Mouse (Mus musculus) forebrain, embryonic 12.5 days (tissue): ENCODE data around the gene Fli1. TPM values are rescaled to one million over a fixed set of nuclear protein-coding genes. Genes with fewer than 3 reads are reported as not detected.

Experiments
- ATAC-seq: fragments of 200-750 bp; cut with Nextera tagmentation; 2 replicates; pipeline ENCODE4 v1.8.0; 2017; ENCODE audit warnings: moderate TSS enrichment; ENCODE audit not compliant: low FRiP score
- H3K27ac ChIP-seq: fragments of 300-500 bp; sonication (generic); 2 replicates; pipeline ENCODE4 v1.5.1; 2016; ENCODE audit warnings: mild to moderate bottlenecking
- H3K27me3 ChIP-seq: fragments of 300-500 bp; sonication (generic); 2 replicates; pipeline ENCODE4 v1.6.1; 2016; ENCODE audit warnings: mild to moderate bottlenecking
- H3K36me3 ChIP-seq: fragments of 300-500 bp; sonication (generic); replicated peaks from 2 replicates; pipeline ENCODE4 v1.6.1; 2016; ENCODE audit warnings: mild to moderate bottlenecking
- H3K4me1 ChIP-seq: fragments of 300-500 bp; sonication (generic); 2 replicates; pipeline ENCODE4 v1.6.1; 2016
- H3K4me2 ChIP-seq: fragments of 300-500 bp; sonication (generic); 2 replicates; pipeline ENCODE4 v1.6.1; 2016; ENCODE audit warnings: mild to moderate bottlenecking, moderate library complexity
- H3K4me3 ChIP-seq: fragments of 300-500 bp; sonication (generic); replicated peaks from 2 replicates; pipeline ENCODE4 v1.5.1; 2016; ENCODE audit warnings: mild to moderate bottlenecking
- H3K9ac ChIP-seq: fragments of 300-500 bp; sonication (generic); 2 replicates; pipeline ENCODE4 v1.6.1; 2016; ENCODE audit warnings: mild to moderate bottlenecking
- H3K9me3 ChIP-seq: fragments of 300-500 bp; sonication (generic); 2 replicates; pipeline ENCODE4 v1.6.1; 2016
- WGBS: fragments of 180-500 bp; shearing (Covaris S2); methylation state at CpG from one replicate; pipeline ENCODE4 v1.1.7; 2016; 5-methylcytosine and 5-hydroxymethylcytosine counted together
- polyA plus RNA-seq: library from polyadenylated mRNA; unstranded; fragments of >200 nt; fragmentation: Nextera tagmentation; extraction: Ambion mirVana; gene quantifications from 2 replicates; pipeline ENCODE4 v1.2.1, GENCODE M21; 2016

Gene Fli1
- polyA plus RNA-seq, 1 experiment from 2014 or later, result 9.4 TPM

DNA sequence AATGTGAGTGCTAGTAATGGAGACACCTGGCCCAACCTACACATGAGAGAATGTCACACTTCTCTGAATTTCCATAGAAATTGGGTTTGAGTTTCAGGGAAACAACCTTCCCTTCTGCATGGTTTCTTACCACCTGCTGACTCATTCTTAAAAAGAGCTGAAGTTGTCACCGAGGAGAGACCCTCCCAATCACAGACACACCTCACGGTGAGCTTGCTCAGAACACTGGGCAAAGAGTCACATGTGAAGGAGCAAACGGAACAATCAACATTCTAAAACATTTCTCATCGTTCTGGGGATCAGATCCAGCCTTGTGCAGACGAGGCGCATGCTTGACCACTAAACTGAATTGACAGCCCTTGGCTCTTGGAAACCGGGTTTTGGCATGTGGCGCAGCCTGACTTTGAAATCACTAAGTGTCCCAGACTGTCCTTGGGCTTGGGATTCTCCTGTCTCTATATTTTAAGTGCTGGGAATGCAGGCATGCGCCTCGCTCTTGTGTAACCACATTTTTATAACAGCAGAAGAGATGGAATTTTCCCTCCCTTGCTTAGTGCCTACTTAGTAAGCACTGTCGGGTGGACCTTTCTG lies 8.5 kb downstream of the Fli1 start:
- Histone ChIP-seq H3K4me1 (no peaks in the 10 kb centered on the region), H3K9me3 (no peaks in the 10 kb centered on the region), H3K36me3 (no peaks in the 10 kb centered on the region), H3K4me2 (no peak overlapping the region), H3K4me3 (no peak overlapping the region), H3K27me3 (peaks cover 40% of the 10 kb centered on the region), H3K27ac (no peak overlapping the region), H3K9ac (no peak overlapping the region)
- no peak for ATAC-seq
- 79% methylated on average over 11 of the region's 11 CpGs for whole genome bisulfite sequencing

DNA sequence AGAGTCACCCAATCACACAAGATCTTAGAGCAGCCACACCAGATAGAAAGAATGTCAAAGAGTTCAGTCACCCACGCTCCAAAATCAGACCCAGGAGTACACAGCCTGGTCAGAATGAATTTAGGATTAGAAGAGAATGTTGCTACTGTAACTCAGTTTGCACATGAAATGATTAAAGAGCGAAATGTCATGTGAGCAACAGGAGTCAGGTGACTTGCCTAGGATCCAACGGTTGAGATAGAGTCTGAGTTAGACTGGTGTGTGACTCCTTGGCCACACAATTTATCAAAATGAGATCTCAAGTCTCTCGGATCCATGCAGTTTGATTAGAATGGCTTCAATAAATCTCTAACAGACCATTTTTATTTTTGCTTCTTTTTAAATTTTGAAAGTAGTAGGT lies 11.1 kb downstream of the Fli1 start:
- no peak overlapping the region for H3K27ac ChIP-seq
- no peaks in the 10 kb centered on the region for H3K36me3 ChIP-seq
- H3K4me1 ChIP-seq, result no peaks in the 10 kb centered on the region
- no peak overlapping the region for H3K4me3 ChIP-seq
- H3K4me2 ChIP-seq, result no peak overlapping the region
- ATAC-seq, result no peak
- 92% methylated on average over 4 of the region's 4 CpGs for WGBS
- H3K9ac ChIP-seq, result no peak overlapping the region
- no peaks in the 10 kb centered on the region for H3K9me3 ChIP-seq
- peaks cover 19% of the 10 kb centered on the region; the same call in 1 of the 2 replicates for H3K27me3 ChIP-seq

DNA sequence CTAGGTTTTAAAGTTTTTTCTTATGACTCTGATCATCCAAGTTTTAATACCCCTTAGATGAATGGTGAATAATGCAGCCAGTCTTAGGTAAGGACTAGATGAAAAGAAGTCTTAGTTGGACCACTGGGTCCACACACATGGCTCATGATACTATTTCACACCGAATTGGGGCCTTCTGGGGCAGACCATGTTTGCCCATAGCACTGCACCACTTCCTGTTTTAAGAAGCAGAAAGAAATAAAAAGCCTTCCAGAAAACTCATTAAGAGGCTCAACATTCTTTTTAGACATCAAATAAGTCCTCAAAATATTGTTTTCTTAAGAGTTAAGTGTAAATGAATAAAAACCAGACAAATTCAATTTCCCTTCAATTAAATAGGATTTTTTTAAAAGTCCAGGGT lies 11.7 kb downstream of the Fli1 start:
- Histone ChIP-seq H3K4me2 (no peak overlapping the region), H3K9ac (no peak overlapping the region), H3K4me3 (no peak overlapping the region), H3K27ac (no peak overlapping the region), H3K4me1 (no peaks in the 10 kb centered on the region), H3K27me3 (peaks cover 18% of the 10 kb centered on the region; the same call in 1 of the 2 replicates), H3K9me3 (no peaks in the 10 kb centered on the region), H3K36me3 (no peaks in the 10 kb centered on the region)
- WGBS, result 82% methylated on average over 1 of the region's 1 CpGs
- no peak for ATAC-seq

DNA sequence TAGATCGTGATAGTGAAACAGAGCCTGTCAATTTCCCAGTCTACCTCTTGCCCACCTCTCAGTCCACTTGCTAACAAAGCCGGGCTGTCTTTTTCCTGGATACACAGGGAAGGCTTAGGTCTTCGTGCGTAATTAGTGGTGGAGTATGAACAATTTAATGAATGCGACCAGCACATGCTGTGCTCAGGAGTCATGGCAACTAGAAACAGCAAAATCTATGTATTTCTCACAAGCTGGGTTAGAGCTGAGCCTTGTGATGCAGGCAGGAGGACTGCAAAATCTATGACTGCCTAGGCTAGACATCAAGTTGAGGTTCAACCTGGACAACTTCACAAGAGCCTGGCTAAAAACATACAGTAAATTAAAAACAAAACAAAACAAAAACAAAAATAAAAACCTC lies 12.5 kb downstream of the Fli1 start:
- WGBS, result 39% methylated on average over 5 of the region's 5 CpGs
- Histone ChIP-seq H3K9ac (no peak overlapping the region), H3K36me3 (no peaks in the 10 kb centered on the region), H3K4me2 (no peak overlapping the region), H3K9me3 (no peaks in the 10 kb centered on the region), H3K4me1 (no peaks in the 10 kb centered on the region), H3K4me3 (no peak overlapping the region), H3K27me3 (peaks cover 10% of the 10 kb centered on the region; the same call in 1 of the 2 replicates), H3K27ac (no peak overlapping the region)
- no peak for ATAC-seq

DNA sequence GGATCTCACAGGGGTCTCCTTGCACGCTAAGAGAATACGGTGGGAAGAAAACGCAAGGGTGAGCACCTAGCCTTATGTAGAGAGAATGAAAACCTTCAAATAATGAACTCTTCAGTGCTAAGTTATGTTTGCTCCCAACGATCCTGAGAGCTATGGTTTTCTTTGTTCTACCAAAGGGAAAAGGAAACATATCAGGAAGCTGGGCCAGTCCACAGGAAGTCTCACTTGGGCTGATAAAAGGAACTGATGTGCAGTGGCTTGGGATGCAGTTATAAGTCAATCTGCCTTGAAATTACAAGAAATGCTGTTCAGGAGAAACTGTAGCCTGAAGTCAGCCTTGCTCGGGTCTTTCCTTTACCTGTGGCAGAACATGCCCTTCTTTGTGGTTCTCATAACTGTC lies 13.1 kb downstream of the Fli1 start:
- no peak overlapping the region for H3K27ac ChIP-seq
- H3K4me2 ChIP-seq, result no peak overlapping the region
- no peak for ATAC-seq
- H3K27me3 ChIP-seq, result 0 out of 2 replicates have a peak, but pooled peaks cover 6% of the 10 kb centered on the region
- no peaks in the 10 kb centered on the region for H3K9me3 ChIP-seq
- H3K4me1 ChIP-seq, result no peaks in the 10 kb centered on the region
- no peak overlapping the region for H3K9ac ChIP-seq
- 88% methylated on average over 5 of the region's 5 CpGs for WGBS
- no peaks in the 10 kb centered on the region for H3K36me3 ChIP-seq
- H3K4me3 ChIP-seq, result no peak overlapping the region

DNA sequence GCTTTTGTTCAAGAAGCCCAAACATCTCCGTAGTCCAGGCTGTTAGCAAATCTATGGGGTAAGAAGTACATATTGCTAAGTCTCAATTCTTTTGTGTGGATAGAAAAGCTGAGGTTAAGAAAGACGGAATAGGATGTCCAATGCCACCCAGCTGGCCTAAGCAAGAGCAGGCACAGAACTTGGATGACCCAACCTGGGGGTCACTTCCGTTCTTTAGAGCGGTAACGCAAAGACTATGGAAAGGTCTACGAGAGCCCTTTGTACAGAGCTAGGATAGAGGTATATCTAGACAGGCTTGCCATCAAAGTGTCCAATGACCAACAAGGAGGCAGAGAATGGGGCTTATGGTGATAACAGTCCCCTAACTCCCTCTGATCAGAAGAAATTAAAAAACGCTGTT lies 15.3 kb downstream of the Fli1 start:
- no peak for ATAC-seq
- Histone ChIP-seq H3K4me3 (no peak overlapping the region), H3K9ac (no peak overlapping the region), H3K4me1 (no peaks in the 10 kb centered on the region), H3K27me3 (no peaks in the 10 kb centered on the region), H3K9me3 (no peaks in the 10 kb centered on the region), H3K4me2 (no peak overlapping the region), H3K27ac (no peak overlapping the region), H3K36me3 (no peaks in the 10 kb centered on the region)
- 91% methylated on average over 7 of the region's 7 CpGs for WGBS

DNA sequence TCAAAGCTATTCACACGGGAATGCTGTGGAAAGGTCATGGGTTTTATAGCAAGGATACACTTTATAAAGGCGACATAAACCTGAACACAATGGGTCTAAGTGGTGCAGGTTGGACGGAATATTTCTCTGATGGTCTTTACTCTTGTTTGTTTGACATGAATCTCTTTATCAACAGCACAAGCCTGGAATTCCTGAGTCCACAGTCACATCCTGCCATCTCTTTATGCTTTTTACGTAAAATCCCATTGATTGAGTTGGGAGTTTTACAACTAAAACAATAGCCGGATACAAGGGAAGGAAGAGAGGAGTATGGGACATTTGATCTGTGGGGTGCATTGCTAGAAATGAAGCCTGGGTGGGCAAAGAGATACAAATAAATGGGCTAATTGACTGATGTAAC lies 16.9 kb downstream of the Fli1 start:
- no peak overlapping the region for H3K4me2 ChIP-seq
- no peaks in the 10 kb centered on the region for H3K27me3 ChIP-seq
- ATAC-seq, result no peak
- no peaks in the 10 kb centered on the region for H3K9me3 ChIP-seq
- H3K4me1 ChIP-seq, result no peaks in the 10 kb centered on the region
- no peak overlapping the region for H3K9ac ChIP-seq
- no peak overlapping the region for H3K27ac ChIP-seq
- 86% methylated on average over 5 of the region's 5 CpGs for WGBS
- H3K36me3 ChIP-seq, result no peaks in the 10 kb centered on the region
- no peak overlapping the region for H3K4me3 ChIP-seq

DNA sequence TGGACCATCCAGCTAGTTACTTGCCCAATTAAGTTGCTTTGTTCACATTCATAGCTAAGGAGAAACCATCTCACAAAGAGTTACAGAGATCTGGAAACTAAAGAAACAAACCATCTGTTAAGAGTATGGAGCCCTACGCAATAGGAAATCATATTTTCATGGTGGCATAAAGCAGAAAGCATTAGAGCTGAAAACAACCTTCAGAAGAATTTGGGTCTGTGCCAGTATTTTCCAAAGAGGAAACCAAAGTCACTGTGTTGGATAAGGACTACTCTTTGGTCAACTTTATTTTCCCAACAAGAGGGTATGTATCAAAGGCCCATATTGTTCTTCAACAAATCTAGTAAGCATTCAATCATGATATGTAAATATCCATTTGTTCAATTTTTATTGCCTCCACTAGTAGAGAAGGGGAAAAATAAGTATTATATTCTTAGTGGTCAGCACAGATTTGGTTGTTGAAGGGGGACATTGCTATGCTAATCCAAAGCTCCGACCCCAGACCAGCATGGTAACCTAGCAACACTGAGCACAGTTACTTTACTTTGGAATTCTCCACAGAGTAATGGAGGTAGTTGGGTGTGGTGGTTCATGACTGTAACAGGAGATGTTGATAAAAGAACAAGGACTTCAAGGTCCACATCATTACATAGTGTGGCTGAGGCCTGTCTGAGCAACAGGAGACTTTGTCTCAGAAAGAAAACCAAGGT lies 20.0 kb downstream of the Fli1 start:
- ATAC-seq, result no peak
- no peaks in the 10 kb centered on the region for H3K4me1 ChIP-seq
- 64% methylated on average over 2 of the region's 2 CpGs for WGBS

DNA sequence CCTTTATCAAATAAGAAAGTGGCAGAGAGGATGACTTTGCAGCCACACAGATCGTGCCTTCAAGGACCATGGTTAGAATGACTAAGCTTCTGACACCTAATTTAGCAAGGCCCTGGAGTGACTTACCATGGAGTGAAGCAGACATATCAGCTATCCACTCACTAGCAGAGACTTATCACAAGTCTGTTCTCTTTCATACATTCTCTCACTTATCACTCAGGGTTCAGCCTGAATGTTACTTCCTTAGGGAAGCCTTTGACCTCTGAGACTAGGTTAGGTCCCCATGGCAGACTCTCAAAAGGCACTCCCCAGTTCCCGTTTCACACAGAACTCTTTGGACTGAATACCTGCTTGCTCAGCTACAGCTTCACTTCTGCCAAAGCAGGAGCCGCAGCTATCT lies 21.3 kb downstream of the Fli1 start:
- 78% methylated on average over 3 of the region's 3 CpGs for WGBS
- no peak overlapping the region for H3K27ac ChIP-seq
- H3K9me3 ChIP-seq, result no peaks in the 10 kb centered on the region
- no peaks in the 10 kb centered on the region for H3K4me1 ChIP-seq
- ATAC-seq, result no peak
- H3K4me2 ChIP-seq, result no peak overlapping the region
- H3K4me3 ChIP-seq, result no peak overlapping the region
- H3K36me3 ChIP-seq, result no peaks in the 10 kb centered on the region
- no peak overlapping the region for H3K9ac ChIP-seq
- H3K27me3 ChIP-seq, result no peaks in the 10 kb centered on the region

More for the DNA sequence above, 20.0 kb downstream of the Fli1 start:
- no peak overlapping the region for H3K9ac ChIP-seq
- H3K27me3 ChIP-seq, result no peaks in the 10 kb centered on the region
- no peaks in the 10 kb centered on the region for H3K9me3 ChIP-seq
- H3K4me2 ChIP-seq, result no peak overlapping the region
- H3K36me3 ChIP-seq, result no peaks in the 10 kb centered on the region
- no peak overlapping the region for H3K27ac ChIP-seq
- no peak overlapping the region for H3K4me3 ChIP-seq

DNA sequence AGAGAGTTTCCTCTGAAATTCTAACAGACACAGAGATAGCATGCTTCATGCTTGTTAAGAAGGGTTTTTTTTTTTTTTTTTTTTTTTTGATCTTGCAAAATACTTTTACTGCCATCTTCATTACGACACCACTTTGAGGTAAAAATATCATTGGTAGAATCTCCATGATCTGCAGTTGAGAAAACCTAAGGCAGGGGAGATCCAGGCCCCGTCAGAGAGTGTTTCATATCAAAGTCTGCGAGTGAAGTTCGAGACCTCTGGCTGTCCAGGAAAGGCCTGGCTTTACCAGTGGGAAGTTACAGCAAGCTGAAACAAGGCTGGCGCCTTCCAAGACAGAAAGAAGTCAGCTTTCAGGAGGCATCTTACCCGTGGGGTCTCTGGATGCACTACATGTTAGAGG lies 21.8 kb downstream of the Fli1 start:
- H3K4me3 ChIP-seq, result no peak overlapping the region
- no peak overlapping the region for H3K27ac ChIP-seq
- no peak overlapping the region for H3K4me2 ChIP-seq
- H3K36me3 ChIP-seq, result no peaks in the 10 kb centered on the region
- no peak for ATAC-seq
- 84% methylated on average over 6 of the region's 6 CpGs for WGBS
- H3K4me1 ChIP-seq, result no peaks in the 10 kb centered on the region
- no peak overlapping the region for H3K9ac ChIP-seq
- H3K9me3 ChIP-seq, result no peaks in the 10 kb centered on the region
- no peaks in the 10 kb centered on the region for H3K27me3 ChIP-seq

DNA sequence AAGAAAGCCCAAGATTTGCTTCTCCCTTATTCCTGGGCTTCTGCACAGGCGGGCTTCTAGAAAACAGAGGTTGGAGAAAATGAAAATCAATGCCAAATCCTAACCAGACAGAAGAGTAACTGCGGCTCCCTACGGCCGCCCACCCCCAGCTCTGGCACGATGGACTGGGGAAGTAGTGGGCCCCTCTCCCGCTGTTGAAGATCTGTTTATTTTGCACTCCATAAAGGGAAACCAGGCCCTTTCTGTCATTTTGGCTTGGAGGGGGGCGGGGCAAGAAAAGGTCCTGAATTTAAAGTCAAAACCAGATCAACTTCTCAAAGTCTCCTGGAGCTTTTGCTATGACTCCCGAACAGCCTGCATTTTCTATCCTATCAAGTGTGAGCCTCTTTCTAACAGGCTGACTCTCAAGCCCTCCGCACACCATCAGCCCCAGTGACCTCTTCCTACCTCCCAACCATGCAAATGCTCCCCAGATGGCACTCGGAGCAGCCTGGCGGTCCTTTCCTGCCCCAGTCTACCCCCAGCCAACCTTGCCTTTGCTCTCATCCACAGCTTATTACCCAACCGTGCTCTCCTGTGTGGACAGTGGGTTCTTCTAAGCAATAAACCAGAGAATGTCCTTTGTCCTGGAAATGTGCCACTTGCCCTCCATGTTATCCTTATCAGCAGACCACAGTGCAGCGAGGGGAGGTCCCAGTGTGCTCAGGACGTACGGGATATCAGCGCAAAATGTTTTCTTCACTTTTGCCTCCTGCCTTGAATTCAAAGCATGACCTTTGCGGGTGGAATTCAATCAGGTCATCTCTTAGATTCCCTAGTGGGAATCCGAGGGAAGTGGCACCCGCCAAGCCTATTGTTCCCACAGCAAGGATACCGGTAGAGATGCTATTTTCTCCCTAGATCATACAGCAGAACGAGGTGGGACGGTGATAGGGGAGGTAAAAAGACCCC lies 23.3 kb downstream of the Fli1 start:
- WGBS, result 74% methylated on average over 22 of the region's 22 CpGs
- H3K9me3 ChIP-seq, result no peaks in the 10 kb centered on the region
- ATAC-seq, result no peak
- no peak overlapping the region for H3K4me2 ChIP-seq
- no peak overlapping the region for H3K27ac ChIP-seq
- H3K9ac ChIP-seq, result no peak overlapping the region
- no peak overlapping the region for H3K4me3 ChIP-seq
- no peaks in the 10 kb centered on the region for H3K36me3 ChIP-seq
- no peaks in the 10 kb centered on the region for H3K27me3 ChIP-seq
- H3K4me1 ChIP-seq, result peaks cover 3% of the 10 kb centered on the region

DNA sequence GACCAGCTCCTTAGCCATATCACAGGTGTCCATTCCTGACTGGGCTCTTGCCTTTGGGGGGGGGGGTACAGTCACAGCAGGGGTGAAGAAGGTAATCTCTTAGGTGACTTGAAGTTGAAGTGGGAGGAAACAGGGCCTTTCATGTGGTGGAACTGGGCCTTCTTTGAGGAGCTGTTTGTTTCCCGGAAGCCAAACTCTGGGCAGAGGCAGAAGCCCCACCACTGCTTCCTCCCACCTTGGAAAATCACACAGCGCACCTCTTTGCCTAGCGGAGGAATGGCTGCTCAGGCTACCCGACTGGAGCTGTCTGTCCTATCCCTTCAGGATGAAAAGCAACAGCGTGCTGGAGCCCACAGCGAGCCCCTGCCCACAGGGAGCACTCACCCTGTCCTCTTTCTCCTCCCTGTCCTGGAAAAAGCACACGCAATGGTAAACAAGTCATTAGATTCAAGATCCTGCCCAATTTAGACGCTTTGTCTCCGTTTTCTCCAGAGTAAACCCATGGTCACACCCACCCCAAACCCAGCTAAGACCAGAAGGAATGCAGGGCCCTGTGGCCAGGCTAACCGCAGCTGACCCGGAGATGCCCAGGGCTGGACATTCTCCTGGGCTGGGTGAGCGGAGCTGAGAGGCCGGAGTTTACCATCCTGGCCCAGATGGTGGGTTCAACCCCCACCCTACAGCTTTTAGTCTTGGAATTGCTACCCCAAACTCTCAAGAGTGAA lies 24.1 kb downstream of the Fli1 start:
- H3K4me3 ChIP-seq, result no peak overlapping the region
- no peaks in the 10 kb centered on the region for H3K9me3 ChIP-seq
- H3K27ac ChIP-seq, result no peak overlapping the region
- no peak overlapping the region for H3K9ac ChIP-seq
- H3K27me3 ChIP-seq, result no peaks in the 10 kb centered on the region
- WGBS, result 71% methylated on average over 13 of the region's 13 CpGs
- H3K4me2 ChIP-seq, result no peak overlapping the region
- peaks cover 6% of the 10 kb centered on the region for H3K4me1 ChIP-seq
- no peaks in the 10 kb centered on the region for H3K36me3 ChIP-seq
- ATAC-seq, result no peak
